Mouse (Mus musculus): ENCODE measurements around the gene Exosc9.

- no peak for TF ChIP-seq CTCF (IDR thresholded peaks at IDR 0.05; ENCODE audit: borderline replicate concordance, insufficient read depth, low read length)
- no peak for TF ChIP-seq POLR2A (IDR thresholded peaks at IDR 0.05; ENCODE audit: low read depth, low read length)
Observed at GRCm38 (mm10) chr3:36557601-36558000, 5.2 kb downstream of the Exosc9 start.

Measured in embryonic fibroblast, embryonic 13.5 days (primary cell).